Mouse (Mus musculus) layer of hippocampus, adult 2 months (tissue): Measurements from ENCODE around the gene Muc4. TPM values are rescaled to one million over a fixed set of nuclear protein-coding genes. Genes with fewer than 3 reads are reported as not detected.

Source experiments
- DNase-seq, 2 experiments: peaks; one replicate each; pipeline ENCODE4 v3.0.0; 2022; ENCODE audit warnings: low spot score in 2 of 2
- H3K27ac ChIP-seq: fragments of 200-600 bp; 2 replicates; pipeline ENCODE4 v1.8.1; 2022
- H3K4me3 ChIP-seq: fragments of 200-600 bp; 2 replicates; pipeline ENCODE4 v1.8.1; 2022; ENCODE audit warnings: mild to moderate bottlenecking
- CTCF ChIP-seq: fragments of 200-600 bp; conservative IDR thresholded peaks from 2 replicates; pipeline ENCODE4 v1.8.1; 2022; ENCODE audit warnings: antibody characterized with exemption, mild to moderate bottlenecking, moderate library complexity
- total RNA-seq, 2 experiments: library from RNA; stranded (reverse); gene quantifications; 2 replicates each; pipeline ENCODE4 v1.2.3; 2021

The Muc4 gene
- total RNA-seq, 2 experiments from 2014 or later: not detected

- no peak overlapping the region for H3K4me3 ChIP-seq
- no peak overlapping the region for H3K27ac ChIP-seq
- no peak for DNase-seq
- no peak for TF ChIP-seq CTCF
These were observed 82.3 kb downstream of the Muc4 start for GRCm38 (mm10) chr16:32818036-32818435.

DNA sequence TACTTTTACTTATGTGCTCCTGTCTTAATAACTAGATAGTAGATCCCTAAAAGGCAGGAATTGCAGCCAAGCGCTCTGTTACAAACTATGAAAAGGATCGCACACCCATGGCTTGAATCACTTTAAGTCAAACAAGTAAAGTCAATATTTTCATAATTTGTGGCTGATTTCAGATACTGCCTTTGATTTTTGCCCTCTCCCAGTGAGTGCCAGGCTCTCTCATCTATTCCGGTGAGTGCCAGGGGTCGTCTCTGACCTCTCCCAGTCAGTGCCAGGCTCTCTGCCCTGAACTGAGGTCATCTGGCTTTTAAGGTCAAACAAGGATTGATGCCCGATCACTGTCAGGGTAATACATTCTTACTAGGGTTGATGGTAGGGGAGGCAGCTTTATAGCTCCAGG, 82.8 kb downstream of the Muc4 start:
- no peak for TF ChIP-seq CTCF
- DNase-seq: no peak
- H3K4me3 ChIP-seq: no peak overlapping the region
- H3K27ac ChIP-seq: no peak overlapping the region

DNA sequence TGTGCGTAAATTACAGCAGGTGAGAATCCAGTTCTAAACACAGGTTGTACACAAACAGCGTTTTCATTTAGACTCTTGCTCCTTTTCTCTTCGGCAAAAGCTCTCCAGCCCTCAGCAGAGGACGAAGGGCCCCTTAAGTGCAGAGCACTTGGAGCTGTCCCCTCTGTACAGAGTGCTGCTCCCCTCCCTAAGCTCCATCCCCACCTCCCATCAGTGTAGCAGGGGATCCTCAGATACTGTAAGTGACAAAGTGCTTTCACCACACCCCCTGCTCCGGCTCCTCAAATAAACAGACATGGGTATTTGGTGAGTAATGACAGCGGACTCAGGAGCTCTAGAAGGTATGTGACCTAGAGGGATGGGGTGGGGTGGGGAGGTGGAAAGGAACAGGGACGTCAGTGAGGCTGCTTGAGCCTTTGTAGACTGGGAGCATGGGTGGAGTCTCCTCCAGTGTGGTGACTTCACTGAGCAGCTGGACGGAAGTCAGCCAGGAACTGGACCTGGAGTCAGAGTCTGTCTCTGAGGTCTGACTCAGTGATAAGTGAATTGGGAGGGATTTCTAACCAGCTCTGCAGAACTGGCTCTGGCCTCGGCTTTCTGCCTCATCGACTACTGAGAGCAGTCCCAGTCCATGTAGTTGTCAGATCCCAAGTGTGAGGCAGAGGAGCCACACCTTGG, 86.2 kb downstream of the Muc4 start:
- no peak overlapping the region for H3K27ac ChIP-seq
- DNase-seq: no peak
- no peak overlapping the region for H3K4me3 ChIP-seq
- TF ChIP-seq CTCF: no peak

- no peak for TF ChIP-seq CTCF
- no peak overlapping the region for H3K27ac ChIP-seq
- DNase-seq: no peak
- no peak overlapping the region for H3K4me3 ChIP-seq
These were observed 86.8 kb downstream of the Muc4 start for GRCm38 (mm10) chr16:32822450-32822827.

- Histone ChIP-seq H3K4me3 (no peak overlapping the region), H3K27ac (no peak overlapping the region)
- no peak for DNase-seq
- TF ChIP-seq CTCF: no peak
These were observed 87.2 kb downstream of the Muc4 start for GRCm38 (mm10) chr16:32822881-32823280.

DNA sequence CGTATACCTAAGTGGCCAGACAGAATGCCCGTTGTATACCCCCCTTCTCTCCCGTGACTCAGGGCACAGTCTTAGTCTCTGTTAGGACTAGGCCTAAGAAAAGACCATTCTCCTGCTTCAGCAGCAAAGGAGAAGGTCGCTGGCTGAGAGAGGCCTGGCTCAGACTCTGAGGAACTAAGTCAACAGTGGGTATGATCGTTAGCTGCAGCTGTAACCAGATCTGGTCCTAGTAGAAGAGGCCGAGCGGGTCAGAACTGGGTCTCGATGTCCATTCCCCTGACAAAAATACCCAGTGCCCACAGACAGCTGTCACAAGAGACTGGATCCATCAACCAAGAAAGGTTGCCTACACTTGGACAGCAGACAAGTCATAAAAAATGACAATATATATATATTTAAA, 87.8 kb downstream of the Muc4 start:
- DNase-seq: no peak
- no peak overlapping the region for H3K27ac ChIP-seq
- no peak for TF ChIP-seq CTCF
- H3K4me3 ChIP-seq: no peak overlapping the region

GRCm38 (mm10) chr16:32824061-32824460, 88.4 kb downstream of the Muc4 start:
- H3K27ac ChIP-seq: no peak overlapping the region
- no peak for TF ChIP-seq CTCF
- no peak overlapping the region for H3K4me3 ChIP-seq
- no peak for DNase-seq

DNA sequence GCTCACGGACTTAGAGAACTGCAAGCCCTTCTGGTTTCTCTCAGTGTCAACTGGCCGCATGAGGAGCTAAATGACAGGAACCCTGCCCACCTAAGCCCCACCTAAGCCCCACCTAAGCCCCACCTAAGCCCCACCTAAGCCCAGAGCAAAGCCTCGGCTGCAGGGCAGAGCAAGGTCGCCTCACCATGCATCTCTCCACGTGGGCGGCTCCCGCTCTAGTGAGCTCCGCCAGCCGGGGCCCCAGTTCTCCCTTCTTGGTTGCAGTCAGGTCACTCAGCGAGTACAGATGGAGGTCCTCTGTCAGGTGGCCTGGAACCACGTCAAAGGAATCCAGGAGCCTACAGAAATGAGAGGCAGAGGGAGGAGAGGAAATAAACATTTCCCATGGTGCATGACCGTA, 89.7 kb downstream of the Muc4 start:
- H3K27ac ChIP-seq: no peak overlapping the region
- TF ChIP-seq CTCF: no peak
- no peak overlapping the region for H3K4me3 ChIP-seq
- DNase-seq: no peak

DNA sequence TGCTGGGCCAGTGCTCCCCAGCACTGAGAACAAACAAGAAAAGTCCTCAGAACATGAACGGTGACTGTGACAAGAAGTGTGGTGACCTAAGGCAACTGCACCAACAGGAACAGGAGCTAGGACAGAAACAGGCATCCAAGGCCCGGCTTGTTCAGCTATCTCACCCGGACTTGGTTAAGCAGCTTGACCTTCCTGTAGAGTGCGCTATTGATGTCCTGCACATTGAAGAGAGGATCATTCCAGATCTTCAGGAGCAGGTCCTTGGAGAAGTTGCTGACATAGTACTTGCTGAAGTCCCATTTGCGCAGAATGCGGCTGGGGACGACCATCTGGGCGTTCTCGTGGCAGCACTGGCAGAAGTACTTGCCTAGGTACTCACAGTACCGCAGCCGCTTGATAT, 90.8 kb downstream of the Muc4 start:
- no peak overlapping the region for H3K4me3 ChIP-seq
- no peak overlapping the region for H3K27ac ChIP-seq
- DNase-seq: no peak
- TF ChIP-seq CTCF: peak; percentile 49

DNA sequence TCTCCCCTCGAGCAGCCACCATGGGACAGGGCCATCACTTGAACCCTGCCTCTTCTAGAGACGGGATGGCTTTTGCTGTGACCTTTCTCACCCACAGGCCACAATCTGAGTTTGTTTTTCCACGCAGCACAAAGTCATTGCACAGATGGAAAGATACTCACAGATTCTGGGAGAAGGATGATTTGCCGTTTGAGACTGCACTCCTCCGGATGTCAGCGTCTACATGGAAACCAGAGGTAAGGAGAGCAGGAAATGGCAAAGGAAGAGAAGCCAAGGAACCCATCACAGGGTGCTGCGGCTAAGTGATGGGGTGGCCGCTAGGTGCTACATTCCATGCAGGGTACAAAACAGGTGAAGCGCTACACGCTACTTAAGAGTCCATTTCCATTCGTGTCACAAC, 93.4 kb downstream of the Muc4 start:
- no peak for DNase-seq
- no peak overlapping the region for H3K4me3 ChIP-seq
- TF ChIP-seq CTCF: no peak
- no peak overlapping the region for H3K27ac ChIP-seq

- TF ChIP-seq CTCF: no peak
- H3K27ac ChIP-seq: peak overlapping the region; percentile 29
- DNase-seq: no peak
- H3K4me3 ChIP-seq: no peak overlapping the region
These were observed 95.8 kb downstream of the Muc4 start for GRCm38 (mm10) chr16:32831501-32831900.

Other genes with a start within 250 kb of the Muc4 start
- gene Slc51a, start 248.0 kb upstream of the Muc4 start, total RNA-seq: not detected
- gene Zdhhc19, start 239.6 kb upstream of the Muc4 start, total RNA-seq: not detected
- 10 to 100 TPM; 70.3 to 72.3 TPM for gene Tfrc, start 127.0 kb upstream of the Muc4 start, total RNA-seq
- 100 to 1,000 TPM; 210 to 212 TPM for gene Tnk2, start 92.0 kb upstream of the Muc4 start, total RNA-seq
- not detected for gene Muc20, start 61.5 kb downstream of the Muc4 start, total RNA-seq
- not detected for gene Smbd1, start 74.6 kb downstream of the Muc4 start, total RNA-seq
- gene Fyttd1, start 141.6 kb downstream of the Muc4 start, total RNA-seq: 100 to 1,000 TPM; 110 TPM
- 10 to 100 TPM; 59.2 to 59.3 TPM for gene Rubcn, start 141.9 kb downstream of the Muc4 start, total RNA-seq
- 10 to 100 TPM; 41.0 to 48.2 TPM for gene Lrch3, start 178.2 kb downstream of the Muc4 start, total RNA-seq